Mouse (Mus musculus) induced T-regulatory cell, adult 2 months (primary cell): ENCODE measurements at regions not wholly inside any gene's neighbourhood (a gene's known extent, or its start where the extent isn't known, plus 50 kb on each side); places are given as distances from the start of the nearest gene placed in this dataset.

ENCODE experiments used
- DNase-seq: peaks from one replicate; pipeline ENCODE4 v3.0.0-alpha.2; 2012; ENCODE audit warnings: low read depth

DNA sequence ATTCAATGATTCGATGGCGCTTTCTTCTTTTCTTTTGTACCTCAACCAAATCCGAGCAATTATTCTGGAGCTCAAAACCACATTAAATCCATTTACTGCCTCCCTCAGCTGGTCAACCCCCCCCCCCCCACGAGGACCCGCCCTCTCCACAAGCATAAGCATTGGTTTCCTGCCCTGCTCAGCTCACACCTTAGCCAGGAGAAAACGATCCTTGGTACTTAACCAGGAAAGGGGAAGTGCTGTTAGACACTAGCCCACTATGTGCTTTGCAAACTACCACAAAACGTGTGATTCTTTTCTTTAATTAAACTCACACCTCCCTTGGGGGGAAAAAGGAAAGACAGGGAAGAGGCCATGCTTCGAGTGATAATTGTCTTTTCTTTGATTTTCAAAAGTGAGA lies 169.8 kb downstream of the Arrdc4 start:
- DNase-seq, result no peak

DNA sequence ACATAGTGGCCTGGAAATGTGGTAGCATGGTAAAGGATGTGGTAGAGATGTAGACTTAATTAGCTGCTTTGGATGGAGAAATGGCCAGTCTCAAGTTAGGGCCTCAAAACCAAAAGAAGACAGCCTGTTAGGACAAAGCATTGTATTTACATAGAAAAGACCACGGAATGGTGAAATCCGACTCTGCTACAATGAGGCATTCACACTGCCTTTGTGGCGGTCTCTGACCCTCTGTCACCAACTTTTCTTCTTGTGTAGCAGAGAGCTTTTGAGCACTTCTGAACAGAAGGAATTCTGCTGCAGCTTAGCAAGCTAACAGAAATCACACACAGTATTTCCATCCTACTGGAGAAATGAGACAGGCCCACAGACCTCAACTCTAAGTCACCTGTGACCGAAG lies 177.7 kb downstream of the Arrdc4 start:
- no peak for DNase-seq

DNA sequence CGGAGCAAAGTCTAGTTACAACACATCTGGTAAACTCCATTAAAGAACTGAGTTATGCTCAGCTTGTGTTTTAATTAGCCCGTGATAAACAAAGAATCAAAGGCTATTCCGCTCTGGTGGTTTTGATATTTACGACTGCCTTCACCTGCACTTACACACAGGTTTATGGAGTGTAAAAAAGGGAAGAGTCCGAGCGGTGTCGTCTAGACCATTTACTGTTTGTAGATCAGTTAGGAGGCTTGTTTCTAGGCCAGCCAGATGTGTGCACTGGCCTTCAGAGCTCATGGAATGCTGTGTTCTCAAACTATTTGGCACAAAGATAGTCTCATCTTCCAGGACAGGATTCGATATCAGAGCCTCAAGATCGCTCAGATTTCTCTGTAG lies 180.9 kb downstream of the Arrdc4 start:
- DNase-seq, result no peak

DNA sequence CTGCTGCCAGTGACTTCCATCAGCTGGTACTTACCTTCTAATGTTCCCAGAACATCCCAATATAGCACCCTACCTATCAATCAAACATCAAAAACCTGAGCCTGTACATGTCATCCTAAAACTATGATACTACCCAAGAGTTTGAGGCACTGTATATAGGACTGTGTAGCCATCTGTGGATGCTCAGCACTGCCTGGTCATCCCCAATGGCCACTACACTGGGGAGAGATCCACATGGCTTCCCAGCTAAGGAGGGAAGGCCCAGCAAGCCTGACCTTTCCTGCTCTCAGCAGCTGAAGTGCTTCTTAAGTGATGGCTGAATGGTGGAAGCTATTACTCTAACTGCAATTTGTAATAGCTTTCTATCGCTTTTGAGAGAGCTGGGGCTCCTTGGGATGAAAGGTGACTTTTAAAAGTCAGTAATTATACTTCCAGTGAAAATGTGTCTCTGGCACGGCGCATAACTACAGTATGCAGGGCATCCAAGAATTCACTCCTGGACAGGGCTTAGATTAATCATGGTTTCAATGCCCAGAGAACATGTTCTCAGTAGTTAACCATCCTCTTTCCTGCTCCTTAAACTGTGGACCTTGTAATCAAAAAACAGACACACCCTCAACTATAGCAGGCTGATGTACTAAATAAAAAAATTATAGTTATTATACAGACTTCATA lies 181.5 kb downstream of the Arrdc4 start:
- DNase-seq, result no peak

DNA sequence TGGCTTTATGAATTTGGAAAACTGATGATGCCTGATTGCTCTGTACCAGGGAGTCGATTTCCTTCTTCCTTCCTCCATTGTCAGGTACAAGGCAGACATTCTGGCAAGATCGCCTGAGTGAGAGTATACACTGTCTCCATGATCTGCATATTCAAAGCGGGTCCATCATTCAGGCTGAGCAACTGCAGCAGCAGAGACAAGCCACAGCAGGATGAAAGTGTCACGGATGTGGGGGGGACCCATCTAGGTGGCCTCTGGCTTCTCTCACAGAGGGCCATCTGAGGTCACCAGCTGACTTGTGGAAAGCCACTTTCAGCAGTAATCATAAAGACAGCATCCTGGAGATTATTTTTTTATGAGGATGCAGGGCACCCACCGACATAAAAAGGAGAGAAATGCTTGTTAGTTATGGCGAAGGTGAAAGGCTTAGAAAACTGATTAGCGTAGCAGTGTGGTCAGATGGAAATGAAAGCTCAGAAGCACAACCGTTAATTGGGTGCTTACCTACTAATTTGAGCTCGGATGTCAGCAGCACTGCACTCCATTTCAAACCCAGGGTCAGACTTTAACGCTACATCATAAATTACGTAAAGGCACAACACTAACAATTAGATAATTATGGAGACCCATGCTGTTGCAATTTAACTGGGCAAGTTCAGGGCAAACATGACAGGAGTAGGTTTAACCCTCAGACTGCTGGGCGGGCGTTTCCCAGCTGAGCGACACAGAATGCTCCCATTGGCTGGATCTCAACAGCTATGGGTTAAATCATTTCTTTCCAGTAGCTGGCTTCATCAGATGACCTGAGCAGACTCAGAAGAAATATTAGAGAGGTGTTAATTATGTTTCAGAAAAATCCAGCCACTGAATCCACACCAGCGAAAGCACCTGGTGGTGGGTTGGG lies 189.3 kb downstream of the Arrdc4 start:
- no peak for DNase-seq

DNA sequence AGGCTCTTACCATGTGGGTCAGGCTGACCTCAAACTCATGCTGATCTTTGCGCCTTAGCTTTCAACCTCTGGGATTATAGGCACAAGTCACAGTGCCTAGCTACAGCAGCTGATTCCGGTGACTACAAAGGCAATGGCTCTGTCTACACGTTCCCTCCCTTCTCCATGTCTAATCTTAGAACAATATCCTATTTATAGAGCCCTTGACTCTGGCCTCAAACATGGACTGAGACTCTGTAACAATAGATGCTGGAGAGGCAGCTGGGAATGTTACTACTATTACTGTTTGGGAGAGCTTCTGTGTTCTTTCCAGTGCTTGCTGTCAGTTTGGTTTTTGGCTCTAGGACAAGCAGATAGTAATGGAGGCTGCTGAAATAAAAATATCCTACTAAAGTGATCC lies 198.7 kb downstream of the Arrdc4 start:
- no peak for DNase-seq

DNA sequence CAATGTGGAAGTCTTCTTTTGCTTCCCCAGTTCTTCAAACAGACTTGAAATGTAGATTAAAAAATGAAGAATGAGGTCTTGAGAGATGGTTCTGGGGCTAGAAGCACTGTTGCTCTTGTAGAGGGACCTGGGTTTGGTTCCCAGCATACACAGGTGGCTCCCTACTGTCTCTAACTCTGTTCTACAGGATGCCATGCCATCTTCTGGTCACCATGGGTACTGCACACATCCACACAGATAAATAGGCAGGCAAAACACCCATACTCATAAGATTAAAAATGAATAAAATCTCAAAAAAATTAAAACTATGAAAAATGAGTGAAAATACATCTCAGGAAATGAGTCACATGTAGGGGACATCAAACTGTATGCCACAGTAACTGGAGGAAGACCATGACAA lies 200.9 kb downstream of the Arrdc4 start:
- no peak for DNase-seq

DNA sequence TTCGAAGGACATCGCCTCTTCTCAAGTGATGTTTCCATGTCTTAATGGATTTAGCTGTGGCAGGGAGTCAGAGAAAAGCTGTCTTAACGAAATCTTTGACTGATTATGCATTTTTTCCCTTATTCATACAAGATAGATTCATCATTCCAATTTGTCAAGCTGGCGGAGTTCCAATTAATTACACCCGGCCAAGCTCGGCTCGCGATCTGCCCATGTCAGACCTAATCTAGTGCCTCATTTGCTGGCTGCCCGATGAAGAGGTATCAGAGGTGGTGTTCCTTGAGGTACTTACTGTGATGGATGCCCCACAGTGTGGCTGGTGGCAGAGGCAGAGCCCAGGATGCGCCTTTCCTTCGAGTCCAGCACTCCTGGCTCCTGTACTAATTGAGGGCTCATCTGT lies 204.9 kb downstream of the Arrdc4 start:
- no peak for DNase-seq

DNA sequence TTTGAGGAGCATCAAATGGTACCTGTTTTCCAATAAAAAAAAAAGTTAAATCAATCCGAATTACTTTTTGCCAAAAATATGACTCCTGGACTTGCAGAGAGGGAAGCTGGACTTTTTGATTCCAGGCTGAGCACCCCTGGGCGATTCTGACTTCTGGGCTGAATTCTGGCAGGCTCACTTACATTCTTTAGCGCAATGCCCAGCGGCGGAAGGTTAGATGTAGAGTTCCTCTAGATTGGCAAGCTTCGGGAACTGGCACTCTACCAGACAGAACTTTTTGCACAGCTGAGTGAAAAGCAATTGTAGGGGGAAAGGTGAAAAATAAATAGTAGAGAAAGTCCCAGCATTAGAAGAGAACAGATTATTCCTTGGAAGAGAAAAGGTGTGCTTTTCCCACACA lies 235.5 kb downstream of the Fam169b start:
- DNase-seq, result no peak

DNA sequence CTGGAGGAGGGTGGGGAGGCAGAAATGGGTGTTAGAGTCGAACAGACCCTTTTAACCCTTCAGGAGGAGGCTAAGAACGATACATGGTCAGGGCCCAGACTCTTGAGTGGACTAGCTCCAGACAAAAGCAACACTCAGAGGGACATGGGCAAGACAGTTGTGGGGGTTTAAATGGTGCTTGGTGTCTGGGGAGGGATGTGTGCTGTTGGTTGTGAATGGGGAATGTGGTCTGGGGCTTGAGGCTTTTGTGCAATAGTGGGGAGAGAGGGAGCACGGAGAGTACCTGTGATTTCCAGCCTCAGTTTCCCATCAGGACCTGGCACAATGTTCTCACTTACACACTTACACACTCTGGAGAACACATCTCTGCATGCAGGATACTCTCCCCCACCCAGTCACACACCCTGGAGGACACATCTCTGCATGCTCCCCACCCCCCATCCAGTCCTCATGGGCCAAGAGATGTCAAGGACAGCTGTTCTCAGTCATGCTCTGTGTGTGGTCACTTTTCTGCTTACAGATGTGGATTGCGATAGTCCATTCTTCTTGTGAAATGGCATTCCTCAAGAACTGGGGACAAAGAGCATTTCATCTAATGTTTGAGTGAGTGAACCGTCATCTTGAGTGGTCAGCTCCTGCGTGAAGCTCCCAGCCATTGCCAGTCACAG lies 217.6 kb downstream of the Fam169b start:
- no peak for DNase-seq

DNA sequence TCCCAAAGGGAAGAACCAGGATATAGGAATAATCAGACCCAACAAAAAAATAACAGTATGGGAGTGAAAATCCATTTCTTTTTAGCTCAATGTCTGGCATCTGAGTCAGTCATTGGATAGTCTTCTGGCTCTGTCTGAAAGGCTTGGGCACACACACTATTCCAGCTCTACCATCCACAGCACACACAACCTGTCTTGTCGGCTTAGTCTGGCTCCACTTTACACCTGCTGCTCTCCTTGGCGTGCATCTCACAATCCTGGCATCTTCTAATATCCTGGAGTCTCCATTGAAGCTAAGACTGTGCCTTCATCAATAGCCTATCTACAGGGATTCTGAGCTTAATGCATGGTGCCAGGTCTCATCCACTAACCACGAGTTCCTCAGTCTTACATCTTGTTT lies 213.0 kb downstream of the Fam169b start:
- DNase-seq, result no peak

DNA sequence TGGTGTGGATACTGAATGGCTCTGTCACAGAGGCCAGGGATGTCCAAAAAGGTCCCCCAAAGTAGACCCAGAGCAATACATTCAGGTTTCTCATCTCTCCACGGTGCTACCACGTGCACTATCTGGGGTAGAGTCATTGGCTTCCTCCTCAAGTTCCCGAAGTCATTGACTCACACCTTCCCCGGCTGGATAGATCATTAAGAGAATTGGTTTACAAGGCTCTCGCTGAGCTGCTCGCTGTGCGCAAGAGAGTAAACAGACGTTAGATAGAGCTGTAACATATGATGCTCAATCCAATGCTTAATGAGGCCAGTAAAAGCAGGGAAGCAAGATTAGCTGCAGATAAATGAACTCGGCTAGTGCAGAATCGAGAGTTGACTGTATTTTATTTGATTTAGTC lies 208.9 kb downstream of the Fam169b start:
- no peak for DNase-seq

DNA sequence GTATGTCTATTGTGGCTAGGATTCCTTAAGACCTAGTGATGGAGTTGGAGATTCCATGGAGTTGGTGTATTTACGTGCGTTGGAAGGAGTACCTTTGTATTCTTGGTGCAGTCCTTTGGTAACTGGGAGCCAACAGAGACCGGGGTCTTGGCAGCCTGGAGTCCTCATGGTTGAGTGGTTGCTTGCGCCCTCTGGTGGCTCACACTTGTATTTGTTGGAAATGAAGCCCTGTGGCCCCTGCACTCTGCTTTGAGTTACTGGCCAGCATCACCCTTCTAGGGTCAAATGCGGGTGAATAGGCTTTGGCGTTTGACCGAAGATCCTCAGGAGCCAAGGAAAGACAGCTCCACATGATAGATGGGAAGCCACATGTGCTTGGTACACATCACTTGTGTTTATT lies 207.1 kb downstream of the Fam169b start:
- peak; percentile 58 for DNase-seq

DNA sequence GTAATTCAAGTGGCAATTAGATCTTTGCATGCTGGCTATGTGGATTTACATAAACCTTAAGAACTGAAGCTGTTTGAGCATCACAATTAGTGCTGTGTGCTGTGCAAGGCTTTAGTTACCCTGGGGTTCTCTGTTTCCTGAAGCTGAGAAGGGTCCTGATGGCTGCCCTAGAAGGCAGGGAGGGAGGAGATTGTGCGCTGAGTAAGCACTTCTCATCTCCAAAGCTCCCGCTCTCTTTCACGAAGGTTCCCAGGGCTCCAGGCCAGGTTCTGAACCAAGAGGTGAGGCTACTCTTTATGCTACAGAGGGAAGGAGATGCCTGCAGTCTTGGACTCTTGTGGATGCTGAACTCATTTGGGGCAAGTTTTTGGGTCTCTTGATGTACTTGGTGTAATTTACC lies 206.7 kb downstream of the Fam169b start:
- DNase-seq, result no peak

DNA sequence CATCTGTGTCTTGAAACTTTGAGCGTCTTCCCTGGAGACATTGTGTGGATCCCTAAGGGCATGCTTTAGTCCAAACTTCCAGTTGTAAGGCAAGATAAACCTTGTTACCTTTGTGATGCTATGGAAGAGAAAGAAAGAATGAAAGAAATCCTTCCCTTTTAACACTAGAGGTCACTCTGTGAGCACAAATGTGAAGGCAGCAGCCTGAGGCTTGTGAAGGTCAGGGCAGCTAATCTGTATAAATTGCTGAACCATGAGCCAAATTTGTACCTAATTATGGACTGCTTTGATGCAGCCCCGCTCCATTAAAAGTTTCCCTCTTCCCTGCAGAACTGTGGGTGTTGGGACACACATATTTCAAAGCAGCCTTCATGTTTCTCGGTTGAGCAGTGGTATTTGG lies 204.4 kb downstream of the Fam169b start:
- no peak for DNase-seq

DNA sequence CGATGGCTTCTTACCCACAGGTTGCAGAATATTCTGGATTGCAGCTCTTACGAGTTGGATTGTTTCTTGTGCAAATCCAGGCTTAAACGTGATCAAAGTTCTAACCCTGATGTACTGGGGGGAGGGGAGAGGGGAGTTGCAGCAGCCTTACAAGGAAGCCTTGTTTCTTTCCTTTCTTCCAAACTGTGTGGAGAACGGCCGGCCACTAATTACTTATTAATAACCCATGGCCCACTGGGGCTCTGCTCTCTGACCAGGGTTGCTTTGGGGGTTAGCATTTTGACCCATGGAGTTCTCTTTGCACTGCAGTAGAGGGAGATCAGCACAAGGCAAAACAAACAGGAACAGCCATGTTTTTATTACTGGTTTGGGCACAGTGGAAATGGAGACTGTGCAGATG lies 199.2 kb downstream of the Fam169b start:
- no peak for DNase-seq

DNA sequence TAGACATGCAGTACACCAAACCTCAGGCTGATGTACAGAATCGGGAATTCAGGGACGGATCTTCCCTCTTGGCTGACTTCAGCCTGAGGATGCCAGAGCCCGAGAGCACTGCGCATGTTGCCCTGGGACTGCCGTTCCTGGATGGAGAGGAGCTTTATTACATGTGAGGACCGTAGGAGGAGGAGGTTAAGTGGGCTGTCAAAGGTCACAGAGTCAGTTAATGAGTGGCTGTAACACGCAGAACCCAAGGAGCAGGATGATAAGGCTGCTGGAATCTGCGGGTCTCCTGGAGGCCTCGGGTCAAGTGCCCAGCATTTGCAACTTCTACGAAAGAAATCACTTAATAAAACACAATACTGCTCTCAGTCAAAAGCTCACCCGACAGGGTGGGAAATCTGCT lies 197.3 kb downstream of the Fam169b start:
- no peak for DNase-seq

DNA sequence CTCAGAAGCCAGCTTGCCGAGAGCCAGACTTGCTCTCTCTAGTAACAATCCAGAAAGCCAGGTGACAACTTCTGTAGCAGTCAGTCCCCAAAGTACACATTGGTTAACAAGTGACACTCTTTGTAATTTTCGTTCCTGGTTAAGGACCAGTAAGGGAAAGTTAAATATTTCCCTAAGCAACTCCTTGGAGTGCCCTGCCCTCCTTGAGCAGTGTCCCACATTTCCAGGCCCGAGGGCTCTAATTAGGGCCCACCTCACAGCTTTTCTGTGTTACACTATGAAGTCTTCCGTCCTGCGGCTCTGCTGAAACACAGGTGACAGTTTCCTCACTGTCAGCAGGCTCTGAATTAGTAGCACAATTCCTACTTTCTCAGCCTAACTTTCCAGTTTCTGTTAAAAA lies 194.9 kb downstream of the Fam169b start:
- no peak for DNase-seq

DNA sequence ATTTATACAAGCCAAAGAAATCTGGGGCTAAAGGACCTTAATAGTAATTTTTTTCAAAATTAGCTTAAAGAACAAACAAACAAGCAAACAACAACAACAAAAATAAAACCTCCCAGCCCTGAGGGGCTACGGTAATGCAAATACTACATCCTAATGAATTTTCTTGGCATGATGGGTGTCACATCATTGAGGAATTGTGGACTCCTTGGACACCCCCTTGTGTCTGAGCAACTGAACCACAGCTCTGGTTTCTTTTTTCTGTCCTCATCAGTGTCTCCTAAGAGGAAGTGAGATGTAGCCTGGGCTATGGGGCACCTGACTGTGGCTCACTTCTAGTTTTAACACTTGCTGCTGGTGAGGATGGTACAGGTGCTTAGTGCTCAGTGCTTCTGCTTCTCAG lies 184.2 kb downstream of the Fam169b start:
- no peak for DNase-seq

DNA sequence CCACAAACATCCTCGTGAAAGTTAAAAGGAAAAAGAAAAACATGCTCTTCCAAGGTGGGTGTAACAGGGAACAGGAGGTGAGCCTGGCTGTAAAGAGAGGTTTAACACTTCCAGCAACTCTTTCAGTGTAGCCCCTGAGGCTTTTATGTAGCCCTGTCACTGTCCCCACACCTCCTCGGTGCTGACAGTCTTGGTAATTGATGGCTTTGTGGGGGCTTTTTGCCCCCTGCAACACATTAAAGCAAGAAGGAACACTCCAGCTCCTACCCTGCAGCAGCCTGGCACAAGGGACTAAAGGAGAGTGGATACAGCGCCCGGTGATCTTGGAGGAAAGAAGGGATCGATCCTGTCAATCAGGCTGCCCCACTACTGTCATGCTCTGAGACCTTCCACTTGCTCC lies 181.8 kb downstream of the Fam169b start:
- DNase-seq, result no peak

DNA sequence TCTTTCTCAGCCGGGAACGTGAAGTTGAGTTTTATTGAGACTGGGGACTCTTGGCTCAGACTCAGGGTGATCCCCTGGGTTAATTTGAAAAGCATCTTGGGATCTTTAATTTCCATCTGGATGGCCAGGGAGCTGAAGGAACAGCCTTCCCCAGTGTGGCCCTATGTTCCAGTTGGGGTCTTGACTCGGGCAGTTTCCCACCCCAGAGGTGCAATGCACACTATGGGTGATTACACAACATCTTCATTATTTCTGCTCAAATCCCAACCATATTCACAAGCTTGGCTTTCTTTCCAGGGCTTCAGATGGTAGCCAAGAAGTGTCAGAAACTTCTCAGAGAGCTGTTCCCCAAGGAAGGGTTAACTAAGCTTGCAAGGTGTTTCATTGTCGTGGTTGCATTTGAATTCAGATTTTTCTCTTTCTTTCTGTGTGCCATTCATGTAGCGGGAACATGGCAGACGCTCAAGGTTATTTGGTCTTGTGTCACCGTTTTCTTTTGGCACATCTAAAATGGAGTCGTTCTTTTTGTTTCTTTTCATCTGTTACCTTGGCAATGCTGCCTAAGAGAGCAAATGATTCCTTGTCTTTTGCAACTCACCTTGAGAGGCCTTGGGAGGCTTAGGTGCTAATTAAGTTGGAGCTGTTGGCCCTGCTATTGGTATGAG lies 179.5 kb downstream of the Fam169b start:
- no peak for DNase-seq

DNA sequence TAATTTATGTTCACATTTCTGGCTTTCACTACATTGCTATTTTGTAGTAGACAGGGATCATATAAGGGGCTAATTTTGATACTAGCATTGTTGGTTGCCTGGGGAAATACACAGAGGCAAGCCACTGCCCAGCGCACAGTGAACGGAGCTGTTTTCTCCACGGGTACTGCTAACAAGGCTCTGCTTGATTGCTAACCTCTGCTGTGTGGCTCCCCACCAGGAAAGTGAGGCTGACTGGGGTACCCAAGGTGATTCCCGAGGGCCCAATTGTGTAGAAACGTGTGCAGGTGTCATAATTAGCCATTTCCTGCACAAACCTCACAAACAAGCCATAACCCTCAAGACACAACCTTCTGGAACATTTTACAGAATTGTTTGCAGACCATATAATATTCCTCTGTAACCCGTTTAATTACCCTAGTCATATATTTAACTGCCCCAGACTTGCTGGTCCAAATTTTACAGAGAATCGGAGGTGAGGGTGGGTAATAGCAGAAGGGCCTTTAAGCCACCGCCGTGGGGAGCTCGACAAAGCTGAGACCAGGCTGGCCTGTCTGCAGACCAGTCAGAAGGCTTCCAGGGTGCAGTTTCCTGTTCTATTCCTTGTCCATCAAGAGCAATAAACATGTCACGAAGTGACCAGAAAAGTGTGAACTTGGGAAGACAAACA lies 170.9 kb downstream of the Fam169b start:
- no peak for DNase-seq
